Mouse (Mus musculus) liver, embryonic 12.5 days (tissue): ENCODE measurements around the gene Hes6. TPM values are rescaled to one million over a fixed set of nuclear protein-coding genes. Genes with fewer than 3 reads are reported as not detected.

Experiments used
- ATAC-seq: fragments of 200-750 bp; cut with Nextera tagmentation; 2 replicates; pipeline ENCODE4 v1.8.0; 2017; ENCODE audit warnings: moderate number of reproducible peaks, mild to moderate bottlenecking, moderate library complexity
- H3K27ac ChIP-seq: fragments of 300-500 bp; sonication (generic); 2 replicates; pipeline ENCODE4 v1.5.1; 2016; ENCODE audit warnings: mild to moderate bottlenecking
- H3K27me3 ChIP-seq: fragments of 300-500 bp; sonication (generic); replicated peaks from 2 replicates; pipeline ENCODE4 v1.6.1; 2016; ENCODE audit warnings: mild to moderate bottlenecking, moderate library complexity
- H3K36me3 ChIP-seq: fragments of 300-500 bp; sonication (generic); 2 replicates; pipeline ENCODE4 v1.6.1; 2016; ENCODE audit warnings: mild to moderate bottlenecking, moderate library complexity
- H3K4me1 ChIP-seq: fragments of 300-500 bp; sonication (generic); 2 replicates; pipeline ENCODE4 v1.6.1; 2016
- H3K4me2 ChIP-seq: fragments of 300-500 bp; sonication (generic); 2 replicates; pipeline ENCODE4 v1.6.1; 2016; ENCODE audit warnings: mild to moderate bottlenecking, moderate library complexity
- H3K4me3 ChIP-seq: fragments of 300-500 bp; sonication (generic); 2 replicates; pipeline ENCODE4 v1.5.1; 2016; ENCODE audit warnings: mild to moderate bottlenecking, moderate library complexity
- H3K9ac ChIP-seq: fragments of 300-500 bp; sonication (generic); 2 replicates; pipeline ENCODE4 v1.6.1; 2016; ENCODE audit warnings: mild to moderate bottlenecking, moderate library complexity
- H3K9me3 ChIP-seq: fragments of 300-500 bp; sonication (generic); replicated peaks from 2 replicates; pipeline ENCODE4 v1.6.1; 2016; ENCODE audit warnings: mild to moderate bottlenecking, moderate library complexity
- WGBS: fragments of 180-500 bp; shearing (Covaris S2); methylation state at CpG from one replicate; pipeline ENCODE4 v1.1.7; 2016; ENCODE audit not compliant: insufficient replicate concordance; 5-methylcytosine and 5-hydroxymethylcytosine counted together
- polyA plus RNA-seq: library from polyadenylated mRNA; unstranded; fragments of >200 nt; fragmentation: Nextera tagmentation; extraction: Ambion mirVana; gene quantifications from 2 replicates; pipeline ENCODE4 v1.2.1, GENCODE M21; 2016

Hes6 gene
- polyA plus RNA-seq, 1 experiment from 2014 or later, result 32.4 TPM

DNA sequence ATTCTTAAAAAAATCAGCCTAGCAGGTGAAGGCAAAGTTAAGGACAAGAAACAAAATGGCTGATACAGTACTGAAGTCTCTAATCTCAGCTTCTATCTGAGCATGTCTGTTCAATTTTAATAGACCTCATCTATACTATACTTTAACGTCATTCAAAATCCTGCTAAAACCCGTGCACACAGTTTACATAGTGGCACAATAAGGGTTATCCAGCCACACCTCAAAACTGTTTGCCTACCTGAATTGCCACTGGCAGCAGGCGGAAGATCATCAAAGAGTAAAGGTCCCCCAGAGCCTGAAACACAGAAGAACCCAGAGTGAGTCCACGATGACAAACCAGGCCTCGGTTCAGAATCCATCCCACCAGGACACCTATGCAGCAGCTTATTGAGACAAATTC lies 23.5 kb downstream of the Hes6 start:
- ATAC-seq, result no peak
- WGBS, result 81% methylated on average over 5 of the region's 5 CpGs
- Histone ChIP-seq H3K27ac (no peak overlapping the region), H3K9me3 (no peaks in the 10 kb centered on the region), H3K4me2 (no peak overlapping the region), H3K4me1 (peaks cover 8% of the 10 kb centered on the region; the same call in 1 of the 2 replicates), H3K4me3 (no peak overlapping the region), H3K36me3 (peaks cover 97% of the 10 kb centered on the region), H3K27me3 (no peaks in the 10 kb centered on the region), H3K9ac (no peak overlapping the region)

DNA sequence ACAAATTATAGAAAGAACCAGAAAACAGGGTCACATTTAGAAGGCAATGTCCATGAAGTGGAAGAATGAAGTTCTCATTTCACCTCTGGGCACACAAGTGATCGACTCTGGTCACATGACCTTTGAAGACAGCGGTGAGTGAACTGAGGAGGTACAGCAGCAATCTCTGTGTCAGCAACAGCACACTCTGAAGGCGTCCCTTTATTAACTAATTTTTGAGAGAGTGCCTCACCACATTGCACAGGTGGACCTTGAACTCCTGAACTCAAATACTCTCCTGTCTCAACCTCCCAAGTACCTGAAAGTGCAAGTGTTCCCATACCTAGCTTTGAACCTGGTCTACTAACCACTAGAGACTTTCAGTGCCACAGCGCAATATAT lies 32.8 kb downstream of the Hes6 start:
- no peak for ATAC-seq
- Histone ChIP-seq H3K9ac (no peak overlapping the region), H3K27me3 (no peaks in the 10 kb centered on the region), H3K27ac (no peak overlapping the region), H3K4me3 (no peak overlapping the region), H3K36me3 (peaks cover 96% of the 10 kb centered on the region), H3K9me3 (no peaks in the 10 kb centered on the region), H3K4me2 (no peak overlapping the region), H3K4me1 (no peaks in the 10 kb centered on the region)
- WGBS, result 90% methylated on average over 4 of the region's 4 CpGs

DNA sequence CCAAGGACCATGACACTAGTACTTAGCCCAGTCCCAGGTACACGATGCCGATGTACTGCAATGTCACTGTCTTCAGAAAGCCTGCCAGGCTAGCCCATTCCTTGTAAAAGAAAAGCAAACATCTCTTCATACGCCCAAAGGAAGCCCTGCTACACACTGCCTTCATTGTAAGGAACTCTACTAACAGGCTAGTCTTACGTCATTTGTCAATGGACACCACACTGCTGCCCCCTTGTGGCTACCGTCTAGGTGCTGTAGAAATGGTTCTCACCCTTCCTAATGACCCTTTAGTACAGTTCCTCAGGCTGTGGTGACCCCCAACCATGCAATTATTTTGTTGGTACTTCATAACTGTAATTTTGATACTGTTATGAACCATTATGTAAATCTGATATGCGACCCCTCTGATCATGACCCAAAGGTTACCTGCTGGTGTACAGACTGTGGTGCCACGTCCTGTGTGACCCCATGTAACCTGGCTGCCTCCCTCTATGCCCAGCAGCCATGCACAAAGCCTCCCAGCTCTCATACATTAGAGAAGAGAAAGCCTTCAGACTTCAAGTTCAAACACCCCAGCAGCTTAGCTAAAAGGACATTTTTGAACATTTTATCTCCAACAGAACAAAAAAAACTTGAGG lies 33.3 kb downstream of the Hes6 start:
- peak; percentile 65 for ATAC-seq
- no peaks in the 10 kb centered on the region for H3K9me3 ChIP-seq
- H3K27me3 ChIP-seq, result no peaks in the 10 kb centered on the region
- H3K36me3 ChIP-seq, result peaks cover 97% of the 10 kb centered on the region
- no peak overlapping the region for H3K9ac ChIP-seq
- no peak overlapping the region for H3K27ac ChIP-seq
- 67% methylated on average over 7 of the region's 7 CpGs for WGBS
- H3K4me1 ChIP-seq, result 0 out of 2 replicates have a peak, but pooled peaks cover 3% of the 10 kb centered on the region
- no peak overlapping the region for H3K4me2 ChIP-seq
- H3K4me3 ChIP-seq, result no peak overlapping the region

DNA sequence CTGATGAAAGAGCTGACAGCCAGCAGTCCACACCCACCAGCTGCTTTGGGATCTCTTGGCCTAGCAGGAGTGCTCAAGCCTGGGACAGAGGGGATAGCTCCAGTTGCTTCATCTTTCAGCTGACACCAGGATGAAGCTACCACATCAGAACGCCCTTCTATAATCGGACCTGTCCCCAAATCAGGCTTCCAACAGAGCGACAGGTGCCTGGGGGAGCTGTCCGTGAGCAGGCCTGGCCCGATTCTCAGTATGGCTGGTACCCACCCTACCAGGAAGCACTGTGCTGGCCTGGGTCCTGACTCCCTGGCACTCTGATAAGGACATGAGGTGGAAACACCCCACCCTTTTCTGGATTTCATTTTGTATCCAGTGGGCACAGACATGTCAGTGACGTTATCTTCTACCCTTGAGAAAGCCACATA lies 40.4 kb downstream of the Hes6 start:
- peak overlapping the region; percentile 85 for H3K27ac ChIP-seq
- no peaks in the 10 kb centered on the region for H3K27me3 ChIP-seq
- H3K9me3 ChIP-seq, result no peaks in the 10 kb centered on the region
- H3K36me3 ChIP-seq, result peaks cover 100% of the 10 kb centered on the region
- 0 out of 2 replicates have a peak overlapping the region, but pooled peaks have one; percentile 33 for H3K9ac ChIP-seq
- peak overlapping the region; percentile 34 for H3K4me2 ChIP-seq
- ATAC-seq, result peak; percentile 95
- WGBS, result 42% methylated on average over 6 of the region's 6 CpGs
- H3K4me1 ChIP-seq, result peaks cover 44% of the 10 kb centered on the region
- no peak overlapping the region for H3K4me3 ChIP-seq

DNA sequence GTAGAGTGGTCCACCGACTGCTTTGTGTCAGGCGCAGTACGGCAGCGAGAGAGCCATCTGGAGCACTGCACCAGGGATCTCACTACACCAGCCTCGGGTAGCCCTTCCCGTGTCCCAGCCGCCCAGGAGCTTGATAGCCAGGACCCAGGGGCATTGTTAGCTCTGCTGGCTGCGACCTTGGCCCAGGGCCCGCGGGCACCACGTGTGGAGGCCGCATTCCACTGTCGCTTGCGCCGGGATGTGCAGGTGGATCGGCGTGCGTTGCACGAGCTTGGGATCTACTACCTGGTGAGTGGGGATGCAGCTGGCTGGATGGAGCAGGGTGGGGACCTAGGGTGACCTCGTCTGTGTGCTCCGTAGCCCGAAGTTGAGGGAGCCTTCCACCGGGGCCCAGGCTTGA lies 43.8 kb downstream of the Hes6 start:
- Histone ChIP-seq H3K27me3 (peaks cover 6% of the 10 kb centered on the region; the same call in 1 of the 2 replicates), H3K4me1 (peaks cover 61% of the 10 kb centered on the region), H3K36me3 (peaks cover 68% of the 10 kb centered on the region), H3K4me2 (no peak overlapping the region), H3K4me3 (no peak overlapping the region), H3K9ac (no peak overlapping the region), H3K9me3 (no peaks in the 10 kb centered on the region), H3K27ac (no peak overlapping the region)
- ATAC-seq, result no peak
- 84% methylated on average over 23 of the region's 23 CpGs for WGBS

GRCm38 (mm10) chr1:91369408-91369807 lies 44.4 kb downstream of the Hes6 start:
- Histone ChIP-seq H3K27me3 (peaks cover 11% of the 10 kb centered on the region; the same call in 1 of the 2 replicates), H3K4me2 (no peak overlapping the region), H3K4me3 (no peak overlapping the region), H3K36me3 (peaks cover 62% of the 10 kb centered on the region), H3K4me1 (peaks cover 54% of the 10 kb centered on the region), H3K9me3 (peaks cover 1% of the 10 kb centered on the region; the same call in 1 of the 2 replicates), H3K27ac (no peak overlapping the region), H3K9ac (no peak overlapping the region)
- ATAC-seq, result no peak
- 57% methylated on average over 4 of the region's 4 CpGs for WGBS

DNA sequence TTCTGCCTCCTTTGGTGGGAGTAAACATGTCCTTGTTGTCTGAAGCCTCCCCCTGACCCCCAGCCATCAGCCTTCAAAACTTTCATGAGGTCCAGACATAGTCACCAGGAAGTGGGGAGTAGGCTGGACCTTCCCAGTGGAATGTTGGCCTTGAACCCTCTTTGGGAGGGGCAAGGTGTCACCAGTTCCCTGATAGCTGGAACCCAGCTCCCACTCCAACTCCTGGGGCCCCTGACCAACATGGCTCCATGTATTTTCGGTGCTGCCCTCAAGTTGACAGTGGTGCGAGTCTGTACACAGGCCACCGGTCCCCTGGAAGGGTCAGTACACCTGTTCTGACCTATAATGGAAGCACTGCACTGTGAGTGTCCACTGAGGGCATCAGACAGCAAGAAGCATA lies 46.5 kb downstream of the Hes6 start:
- H3K27me3 ChIP-seq, result peaks cover 14% of the 10 kb centered on the region; the same call in 1 of the 2 replicates
- no peak; the same call in 1 of the 2 replicates for ATAC-seq
- peak overlapping the region; percentile 43 for H3K27ac ChIP-seq
- peak overlapping the region; percentile 91 for H3K9ac ChIP-seq
- H3K9me3 ChIP-seq, result peaks cover 6% of the 10 kb centered on the region; the same call in 1 of the 2 replicates
- peak overlapping the region; percentile 78 for H3K4me3 ChIP-seq
- 88% methylated on average over 3 of the region's 3 CpGs for WGBS
- peaks cover 41% of the 10 kb centered on the region for H3K36me3 ChIP-seq
- peaks cover 33% of the 10 kb centered on the region for H3K4me1 ChIP-seq
- H3K4me2 ChIP-seq, result peak overlapping the region; percentile 98

DNA sequence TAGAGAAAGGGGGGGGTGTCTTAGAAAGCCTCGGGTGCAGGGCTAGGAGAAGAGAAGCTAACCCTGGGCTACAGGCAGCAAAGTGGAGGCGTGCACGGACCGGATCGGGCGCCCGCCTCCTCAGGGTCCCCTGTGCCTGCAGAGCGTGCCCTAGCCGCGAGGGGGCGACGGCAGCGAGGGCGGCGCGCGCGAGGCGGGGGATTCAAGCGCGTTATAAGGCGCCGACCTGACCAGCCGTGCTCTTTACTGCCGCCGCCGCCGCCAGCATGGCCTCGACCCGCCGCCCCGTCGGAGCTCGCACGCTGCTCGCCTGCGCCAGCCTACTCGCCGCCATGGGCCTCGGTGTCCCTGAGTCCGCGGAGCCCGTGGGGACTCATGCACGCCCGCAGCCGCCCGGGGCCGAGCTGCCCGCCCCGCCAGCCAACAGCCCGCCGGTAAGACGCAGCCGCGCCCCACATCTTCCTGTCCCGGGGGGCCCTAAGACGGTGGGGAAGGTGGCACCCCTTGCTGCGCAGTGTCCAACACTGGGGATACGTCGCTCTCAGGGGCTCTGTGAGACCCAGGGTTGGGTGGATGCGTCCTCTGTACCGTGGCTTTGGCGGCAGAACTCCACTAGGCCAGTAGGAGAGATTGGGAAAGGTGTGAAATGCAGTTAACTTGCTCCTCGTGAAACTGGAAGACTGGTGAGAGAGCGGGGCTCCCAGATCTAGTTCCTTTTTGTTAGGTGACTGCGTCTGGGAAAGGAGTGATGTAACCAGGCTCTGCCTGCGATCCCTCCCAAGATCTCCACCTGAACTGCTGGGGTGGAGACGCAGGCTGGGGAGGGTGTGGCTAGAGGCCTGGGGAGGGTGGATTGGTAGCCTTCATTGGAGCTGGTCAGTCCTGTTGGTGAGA lies 47.4 kb downstream of the Hes6 start, which contains the start of gene Erfe:
Gene Erfe (plus strand): TSS at position 216 of the 894 bp plus-strand sequence.
- Histone ChIP-seq H3K9me3 (peaks cover 6% of the 10 kb centered on the region; the same call in 1 of the 2 replicates), H3K36me3 (peaks cover 32% of the 10 kb centered on the region), H3K4me1 (peaks cover 30% of the 10 kb centered on the region), H3K4me3 (peak within 1 kb of the TSS; percentile 78), H3K4me2 (peak within 1 kb of the TSS; percentile 98), H3K9ac (peak within 1 kb of the TSS; percentile 91), H3K27ac (peak within 1 kb of the TSS; percentile 70), H3K27me3 (peaks cover 14% of the 10 kb centered on the region; the same call in 1 of the 2 replicates)
- under 1% methylated on average over 67 of the region's 68 CpGs for WGBS
- peak; percentile 88 for ATAC-seq

- peaks cover 6% of the 10 kb centered on the region; the same call in 1 of the 2 replicates for H3K9me3 ChIP-seq
- peak overlapping the region; percentile 98 for H3K4me2 ChIP-seq
- peaks cover 26% of the 10 kb centered on the region for H3K36me3 ChIP-seq
- no peak for ATAC-seq
- 30% methylated on average over 8 of the region's 8 CpGs for WGBS
- peak overlapping the region; percentile 78 for H3K4me3 ChIP-seq
- H3K4me1 ChIP-seq, result peaks cover 30% of the 10 kb centered on the region
- H3K9ac ChIP-seq, result peak overlapping the region; percentile 91
- H3K27ac ChIP-seq, result no peak overlapping the region
- H3K27me3 ChIP-seq, result peaks cover 14% of the 10 kb centered on the region; the same call in 1 of the 2 replicates
These were observed 48.0 kb downstream of the Hes6 start for GRCm38 (mm10) chr1:91365816-91366214.

- no peak overlapping the region for H3K27ac ChIP-seq
- H3K36me3 ChIP-seq, result peaks cover 18% of the 10 kb centered on the region
- 83% methylated on average over 16 of the region's 16 CpGs for WGBS
- no peak for ATAC-seq
- H3K4me1 ChIP-seq, result peaks cover 30% of the 10 kb centered on the region
- H3K9ac ChIP-seq, result no peak overlapping the region
- peaks cover 6% of the 10 kb centered on the region; the same call in 1 of the 2 replicates for H3K9me3 ChIP-seq
- peaks cover 14% of the 10 kb centered on the region; the same call in 1 of the 2 replicates for H3K27me3 ChIP-seq
- H3K4me3 ChIP-seq, result no peak overlapping the region
- no peak overlapping the region for H3K4me2 ChIP-seq
These were observed 48.8 kb downstream of the Hes6 start for GRCm38 (mm10) chr1:91364822-91365644.

DNA sequence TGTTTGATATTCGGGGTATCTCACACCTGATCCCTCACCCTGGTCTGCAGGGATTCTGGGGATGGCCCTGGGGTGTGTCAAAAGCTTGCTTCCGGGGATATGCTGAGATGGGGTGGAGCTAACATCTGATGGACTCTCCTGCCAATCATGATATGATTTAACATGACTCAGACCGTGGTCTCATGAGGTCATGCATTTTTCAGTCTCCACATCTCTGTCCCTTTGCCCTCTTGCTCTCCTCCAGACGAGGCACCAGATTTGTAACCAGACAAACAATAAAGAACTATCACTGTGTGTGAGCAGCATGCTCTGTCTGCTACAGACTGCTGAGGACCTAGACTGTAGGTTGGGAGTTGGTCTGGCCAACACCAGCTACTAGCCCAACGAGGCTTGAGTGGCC lies 51.7 kb downstream of the Hes6 start:
- H3K4me2 ChIP-seq, result no peak overlapping the region
- H3K36me3 ChIP-seq, result no peaks in the 10 kb centered on the region
- peaks cover 6% of the 10 kb centered on the region; the same call in 1 of the 2 replicates for H3K9me3 ChIP-seq
- peaks cover 41% of the 10 kb centered on the region for H3K27me3 ChIP-seq
- H3K9ac ChIP-seq, result no peak overlapping the region
- H3K4me3 ChIP-seq, result no peak overlapping the region
- no peak for ATAC-seq
- no peak overlapping the region for H3K27ac ChIP-seq
- 60% methylated on average over 5 of the region's 5 CpGs for WGBS
- peaks cover 14% of the 10 kb centered on the region for H3K4me1 ChIP-seq
